ENCODE assay signal across 13 mouse cellular contexts in genomic region chr9:50590856-50591518, GRCm38 (mm10). TPM values are rescaled to one million over a fixed set of nuclear protein-coding genes. Genes with fewer than 3 reads are reported as not detected.
A peak's percentile ranks its signal among the peaks of the same experiment; 100 is the strongest.
DNase-seq lines count a peak whose midpoint lies in the region; ATAC-seq lines count a peak whose summit lies in the region.
"Had no signal": no experiment of that assay in that cellular context is flagged by ENCODE, and none has a peak within 500 bp of the region (broad histone marks: within the 10 kb centered on the region; RNA-seq: fewer than 3 reads in every experiment).

No protein-coding gene starts in this region.

- 75% methylated on average over 10 of the region's 10 CpGs for WGBS in forebrain, embryonic 16.5 days

- no peak overlapping the region for H3K9ac ChIP-seq in forebrain, embryonic 16.5 days (replicated peaks; ENCODE audit: low read depth, low read length)
- H3K9ac ChIP-seq: embryonic facial prominence, embryonic 13.5 days; midbrain, embryonic 15.5 days had no signal

- DNase-seq in adrenal gland, postnatal 10 days, result peak; percentile 40
- no peak for DNase-seq in adrenal gland, postnatal 4 days (ENCODE audit: low spot score in 2 of 2)
- peak; percentile 20 for DNase-seq in thymus, postnatal 0 days (ENCODE audit: low spot score)
- no peak for DNase-seq in thymus, postnatal 14 days
- DNase-seq in fibroblast of lung, adult 2 months (ENCODE audit: low read depth), result peak; percentile 94
- peak; percentile 12 for DNase-seq in splenic B cell, adult 2 months (ENCODE audit: low read depth, low spot score)
- no peak for DNase-seq in right cerebral cortex, postnatal 14 days
- DNase-seq: cerebellum, adult 8-10 months had no signal

- no peak overlapping the region for H3K27ac ChIP-seq in forebrain, embryonic 16.5 days (ENCODE audit: low read length)
- H3K27ac ChIP-seq: embryonic facial prominence, embryonic 13.5 days; midbrain, embryonic 15.5 days had no signal

- H3K9me3 ChIP-seq in forebrain, embryonic 16.5 days (ENCODE audit: control insufficient read depth, low read length), result no peaks in the 10 kb centered on the region
- H3K9me3 ChIP-seq: embryonic facial prominence, embryonic 13.5 days; midbrain, embryonic 15.5 days had no signal

- no peak for ATAC-seq in forebrain, embryonic 16.5 days
- ATAC-seq: intestine, embryonic 16.5 days; midbrain, embryonic 15.5 days had no signal

- H3K4me3 ChIP-seq in forebrain, embryonic 16.5 days (replicated peaks; ENCODE audit: low read length), result no peak overlapping the region
- H3K4me3 ChIP-seq: embryonic facial prominence, embryonic 13.5 days; midbrain, embryonic 15.5 days had no signal

- no peaks in the 10 kb centered on the region for H3K27me3 ChIP-seq in splenic B cell, adult 2 months (ENCODE audit: control insufficient read depth, insufficient read depth, low read length, poor library complexity, severe bottlenecking)
- no peaks in the 10 kb centered on the region for H3K27me3 ChIP-seq in forebrain, embryonic 16.5 days (replicated peaks; ENCODE audit: control insufficient read depth, insufficient read depth, low read length)
- H3K27me3 ChIP-seq: embryonic facial prominence, embryonic 13.5 days; midbrain, embryonic 15.5 days had no signal

- no peak overlapping the region for H3K4me2 ChIP-seq in forebrain, embryonic 16.5 days (ENCODE audit: low read length)
- H3K4me2 ChIP-seq: embryonic facial prominence, embryonic 13.5 days; midbrain, embryonic 15.5 days had no signal

- no peaks in the 10 kb centered on the region for H3K4me1 ChIP-seq in forebrain, embryonic 16.5 days (replicated peaks; ENCODE audit: control insufficient read depth, insufficient read depth, low read length)
- H3K4me1 ChIP-seq: embryonic facial prominence, embryonic 13.5 days; midbrain, embryonic 15.5 days had no signal

- no peaks in the 10 kb centered on the region for H3K36me3 ChIP-seq in splenic B cell, adult 2 months (ENCODE audit: control insufficient read depth, insufficient read depth, low read length, poor library complexity, severe bottlenecking)
- H3K36me3 ChIP-seq in forebrain, embryonic 16.5 days (ENCODE audit: control insufficient read depth, insufficient read depth), result no peaks in the 10 kb centered on the region; the same call in 1 of the 2 replicates

RNA-seq across cellular contexts. Expression of gene Sdhd, which starts 12.6 kb away (rescaled TPM):
- 100 to 1,000 TPM; 628 to 725 TPM for total RNA-seq in adrenal gland, postnatal 10 days (2021)
- 100 to 1,000 TPM; 252 to 272 TPM for total RNA-seq in adrenal gland, postnatal 4 days (2021)
- 303 and 309 TPM in 2 replicates for polyA plus RNA-seq in thymus, postnatal 0 days (2015; fragmentation: Nextera tagmentation; extraction: Ambion mirVana)
- polyA plus RNA-seq in forebrain, embryonic 16.5 days (2015; fragmentation: Nextera tagmentation; extraction: Ambion mirVana), result 205 and 215 TPM in 2 replicates

RNA-seq across cellular contexts. Expression of gene Timm8b, which starts 12.7 kb away (rescaled TPM):
- 100 to 1,000 TPM; 164 to 170 TPM for total RNA-seq in adrenal gland, postnatal 10 days (2021)
- total RNA-seq in adrenal gland, postnatal 4 days (2021), result 100 to 1,000 TPM; 134 to 149 TPM
- polyA plus RNA-seq in thymus, postnatal 0 days (2015; fragmentation: Nextera tagmentation; extraction: Ambion mirVana), result 282 and 312 TPM in 2 replicates
- 308 and 327 TPM in 2 replicates for polyA plus RNA-seq in forebrain, embryonic 16.5 days (2015; fragmentation: Nextera tagmentation; extraction: Ambion mirVana)

RNA-seq across cellular contexts. Expression of gene Pih1d2, which starts 26.1 kb away (rescaled TPM):
- total RNA-seq in adrenal gland, postnatal 10 days (2021), result 1 to 10 TPM; 1.1 to 1.8 TPM
- total RNA-seq in adrenal gland, postnatal 4 days (2021), result 1 to 10 TPM; 2.9 to 3.7 TPM
- polyA plus RNA-seq in thymus, postnatal 0 days (2015; fragmentation: Nextera tagmentation; extraction: Ambion mirVana), result 2.5 and 3.2 TPM in 2 replicates
- polyA plus RNA-seq in forebrain, embryonic 16.5 days (2015; fragmentation: Nextera tagmentation; extraction: Ambion mirVana), result 2.7 and 4.1 TPM in 2 replicates

RNA-seq across cellular contexts. Expression of gene Nkapd1, which starts 26.3 kb away (rescaled TPM):
- total RNA-seq in adrenal gland, postnatal 10 days (2021), result 10 to 100 TPM; 20.6 to 24.6 TPM
- total RNA-seq in adrenal gland, postnatal 4 days (2021), result 10 to 100 TPM; 36.8 to 38.8 TPM
- 26.4 and 30.9 TPM in 2 replicates for polyA plus RNA-seq in thymus, postnatal 0 days (2015; fragmentation: Nextera tagmentation; extraction: Ambion mirVana)
- 19.7 and 20.6 TPM in 2 replicates for polyA plus RNA-seq in forebrain, embryonic 16.5 days (2015; fragmentation: Nextera tagmentation; extraction: Ambion mirVana)

RNA-seq across cellular contexts. Expression of gene Tex12, which starts 29.9 kb away (rescaled TPM):
- not detected for total RNA-seq in adrenal gland, postnatal 10 days (2021)
- total RNA-seq in adrenal gland, postnatal 4 days (2021), result not detected
- polyA plus RNA-seq in thymus, postnatal 0 days (2015; fragmentation: Nextera tagmentation; extraction: Ambion mirVana), result not detected in 2 replicates
- polyA plus RNA-seq in forebrain, embryonic 16.5 days (2015; fragmentation: Nextera tagmentation; extraction: Ambion mirVana), result not detected in 2 replicates
- polyA plus RNA-seq: embryonic facial prominence, embryonic 13.5 days; heart, embryonic 14.5 days; intestine, embryonic 16.5 days had no signal

Comparison
In these comparisons a context has a peak if more than half of its experiments do, and no peak if none do; other contexts are left out.
1. DNase-seq: peak in adrenal gland, postnatal 10 days (single experiment), thymus, postnatal 0 days (single experiment), fibroblast of lung, adult 2 months (single experiment) and splenic B cell, adult 2 months (single experiment); none in adrenal gland, postnatal 4 days (0 of 2), thymus, postnatal 14 days (single experiment) and right cerebral cortex, postnatal 14 days (single experiment).